Mouse (Mus musculus) fibroblast of lung, adult 2 months (primary cell): ENCODE results near the gene Ppp1r1b.
"Not testable (repeated sequence)": the region's sequence is repeated elsewhere in the genome, so short reads cannot be mapped to it uniquely, and the experiment has no call there.

Experiments used
- DNase-seq: peaks from one replicate; pipeline ENCODE4 v3.0.0-alpha.2; 2011; ENCODE audit warnings: low read depth

The Ppp1r1b gene

DNA sequence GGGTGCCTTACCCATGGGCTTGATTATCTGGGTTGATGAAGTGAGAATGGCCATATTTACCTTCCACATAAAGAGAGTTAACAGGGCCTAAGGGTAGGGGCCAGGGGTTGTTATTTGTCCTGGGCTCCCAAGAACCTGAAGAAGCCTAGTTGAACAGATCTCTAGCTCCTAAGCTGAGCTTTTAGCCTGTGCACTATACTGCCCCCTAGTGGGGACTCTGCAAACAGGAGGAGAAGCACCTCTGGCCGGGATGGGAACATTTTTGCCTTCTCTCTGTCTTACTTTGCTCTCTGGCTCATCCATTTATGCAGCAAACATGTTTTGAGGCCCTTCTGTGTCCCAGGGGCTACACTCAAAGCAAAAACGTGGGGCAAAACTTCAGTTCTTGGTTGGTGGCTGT lies 24.2 kb downstream of the Ppp1r1b start:
- DNase-seq = no peak

DNA sequence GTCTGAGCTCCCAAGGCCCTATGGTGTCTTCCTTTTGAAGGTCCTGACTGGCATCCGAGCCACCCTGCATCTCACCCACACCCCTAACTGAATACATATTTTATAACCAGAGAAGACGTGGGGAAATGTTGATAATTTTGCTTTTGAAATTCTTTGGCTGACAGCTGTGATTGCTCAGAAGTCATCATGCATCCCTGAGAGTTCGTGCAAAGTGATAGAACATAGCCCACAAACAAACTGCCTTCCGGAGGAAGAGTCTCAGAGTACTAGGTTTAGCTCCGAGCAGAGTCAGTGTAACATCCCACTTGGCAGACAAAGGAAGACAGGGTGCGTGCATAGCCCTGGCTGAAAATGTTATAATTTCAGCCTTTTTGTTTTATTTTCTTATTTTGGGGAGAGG lies 25.0 kb downstream of the Ppp1r1b start:
- no peak for DNase-seq

DNA sequence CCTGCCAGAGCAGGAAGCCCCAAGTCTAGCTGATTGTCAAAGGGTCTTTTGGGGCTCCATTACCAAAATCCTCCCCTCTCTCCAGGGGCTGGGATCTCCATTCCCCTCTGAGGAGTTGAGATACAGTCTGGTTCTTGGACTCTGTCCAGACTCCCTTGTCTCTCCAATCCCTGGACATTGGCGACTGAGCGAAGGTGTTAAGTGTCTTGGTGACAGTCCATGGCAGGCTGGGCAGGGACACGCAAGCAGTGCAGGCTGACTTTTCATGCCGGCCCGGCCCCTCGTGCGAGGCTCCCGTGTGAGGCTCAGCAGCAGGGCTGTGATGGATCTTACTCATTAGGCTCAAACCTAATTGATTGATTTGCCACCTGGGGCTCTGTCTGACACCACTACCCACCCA lies 26.1 kb downstream of the Ppp1r1b start:
- no peak for DNase-seq

DNA sequence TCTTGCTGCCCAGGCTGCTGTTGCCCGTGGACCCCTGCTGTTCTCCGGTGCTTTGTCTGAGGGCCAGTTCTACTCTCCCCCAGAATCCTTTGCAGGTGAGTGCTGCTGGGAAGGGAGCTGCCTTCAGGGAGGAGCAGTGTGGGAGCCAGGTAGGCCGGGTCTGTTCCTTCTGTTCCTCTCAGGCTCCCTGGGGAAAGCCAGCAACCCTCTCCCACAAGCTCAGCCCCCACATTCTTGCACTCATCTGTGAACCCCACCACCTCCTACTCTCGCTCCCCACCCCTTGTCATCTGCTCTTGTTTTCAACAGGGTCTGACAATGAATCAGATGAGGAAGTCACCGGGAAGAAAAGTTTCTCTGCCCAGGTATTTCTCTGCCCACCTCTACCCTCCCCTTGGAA lies 28.6 kb downstream of the Ppp1r1b start:
- no peak for DNase-seq

- no peak for DNase-seq
Observed at GRCm38 (mm10) chr11:98377787-98378186, 29.6 kb downstream of the Ppp1r1b start.

GRCm38 (mm10) chr11:98379379-98379778 lies 31.2 kb downstream of the Ppp1r1b start:
- DNase-seq = no peak

- DNase-seq = no peak
Observed at GRCm38 (mm10) chr11:98380106-98380505, 31.9 kb downstream of the Ppp1r1b start.

- DNase-seq = no peak
Observed at GRCm38 (mm10) chr11:98381651-98382050, 33.4 kb downstream of the Ppp1r1b start.

DNA sequence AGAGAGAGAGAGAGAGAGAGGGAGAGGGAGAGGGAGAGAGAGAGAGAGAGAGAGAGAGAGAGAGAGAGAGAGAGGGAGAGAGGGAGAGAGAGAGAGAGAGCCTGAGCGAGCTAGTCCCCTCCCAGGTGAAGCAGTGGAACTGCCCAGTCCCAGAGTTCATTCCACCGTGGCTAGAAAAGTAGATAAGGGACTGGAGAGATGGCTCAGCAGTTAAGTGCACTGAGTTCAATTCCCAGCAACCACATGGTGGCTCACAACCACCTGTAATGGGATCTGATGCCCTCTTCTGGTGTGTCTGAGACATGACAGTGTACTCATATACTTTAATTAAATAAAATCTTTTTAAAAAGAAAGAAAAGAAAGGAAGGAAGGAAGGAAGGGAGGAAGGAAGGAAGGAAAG lies 34.2 kb downstream of the Ppp1r1b start:
- DNase-seq = not testable (repeated sequence)

- no peak for DNase-seq
Observed at GRCm38 (mm10) chr11:98383261-98384030, 35.2 kb downstream of the Ppp1r1b start, which contains the start of gene Tcap. TSS of gene Tcap (plus strand) at chr11:98383811.

DNA sequence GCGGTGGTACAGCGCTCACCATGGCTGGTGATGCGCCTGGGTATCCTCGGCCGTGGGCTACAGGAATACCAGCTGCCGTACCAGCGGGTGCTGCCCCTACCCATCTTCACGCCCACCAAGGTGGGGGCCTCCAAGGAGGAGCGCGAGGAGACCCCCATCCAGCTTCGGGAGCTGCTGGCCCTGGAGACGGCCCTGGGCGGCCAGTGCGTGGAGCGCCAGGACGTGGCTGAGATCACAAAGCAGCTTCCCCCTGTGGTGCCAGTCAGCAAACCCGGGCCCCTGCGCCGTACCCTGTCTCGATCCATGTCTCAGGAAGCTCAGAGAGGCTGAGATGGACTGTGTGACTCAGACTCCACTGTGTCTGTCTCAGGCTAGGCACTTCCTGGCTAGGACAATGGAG lies 36.0 kb downstream of the Ppp1r1b start:
- no peak for DNase-seq

GRCm38 (mm10) chr11:98384721-98385637 lies 36.8 kb downstream of the Ppp1r1b start:
- no peak for DNase-seq

GRCm38 (mm10) chr11:98385638-98386585 lies 37.7 kb downstream of the Ppp1r1b start, which contains the start of gene Pnmt:
TSS of gene Pnmt (plus strand) at chr11:98386450.
- no peak for DNase-seq

DNA sequence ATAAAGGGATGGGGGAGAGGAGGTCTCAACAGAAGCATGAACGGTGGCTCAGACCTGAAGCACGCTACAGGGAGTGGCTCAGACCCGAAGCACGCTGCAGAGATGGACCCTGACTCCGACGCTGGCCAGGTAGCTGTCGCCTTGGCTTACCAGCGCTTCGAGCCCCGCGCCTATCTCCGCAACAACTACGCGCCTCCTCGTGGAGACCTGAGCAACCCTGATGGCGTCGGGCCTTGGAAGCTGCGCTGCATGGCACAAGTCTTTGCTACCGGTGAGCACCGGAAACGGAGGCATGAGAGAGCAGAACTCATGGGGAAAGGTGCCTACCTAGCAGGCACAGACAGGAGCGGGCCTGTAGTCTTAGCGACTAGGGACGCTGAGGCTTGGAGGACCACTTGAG lies 38.4 kb downstream of the Ppp1r1b start:
- DNase-seq = no peak

- no peak for DNase-seq
Observed at GRCm38 (mm10) chr11:98387056-98387577, 38.9 kb downstream of the Ppp1r1b start.

DNA sequence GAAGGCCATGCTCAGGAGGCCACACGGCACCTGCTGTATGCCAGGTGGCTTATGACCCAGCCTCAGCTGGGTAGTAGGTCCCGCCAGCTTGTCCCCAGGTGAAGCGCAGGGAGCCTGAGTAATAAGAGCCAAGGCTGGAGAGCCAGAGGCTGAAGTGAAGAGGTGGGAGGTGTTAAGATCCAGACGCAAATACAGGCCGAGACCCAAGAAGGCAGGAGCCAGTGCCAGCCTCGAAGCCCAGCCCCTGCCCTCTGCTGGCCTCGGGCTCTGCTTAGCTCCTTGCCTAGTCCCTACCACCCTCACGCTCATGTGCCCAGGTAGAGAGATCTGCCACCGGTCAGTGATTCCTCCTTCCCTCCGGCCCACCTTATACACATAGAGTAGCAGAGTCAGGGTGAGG lies 40.1 kb downstream of the Ppp1r1b start:
- no peak for DNase-seq

DNA sequence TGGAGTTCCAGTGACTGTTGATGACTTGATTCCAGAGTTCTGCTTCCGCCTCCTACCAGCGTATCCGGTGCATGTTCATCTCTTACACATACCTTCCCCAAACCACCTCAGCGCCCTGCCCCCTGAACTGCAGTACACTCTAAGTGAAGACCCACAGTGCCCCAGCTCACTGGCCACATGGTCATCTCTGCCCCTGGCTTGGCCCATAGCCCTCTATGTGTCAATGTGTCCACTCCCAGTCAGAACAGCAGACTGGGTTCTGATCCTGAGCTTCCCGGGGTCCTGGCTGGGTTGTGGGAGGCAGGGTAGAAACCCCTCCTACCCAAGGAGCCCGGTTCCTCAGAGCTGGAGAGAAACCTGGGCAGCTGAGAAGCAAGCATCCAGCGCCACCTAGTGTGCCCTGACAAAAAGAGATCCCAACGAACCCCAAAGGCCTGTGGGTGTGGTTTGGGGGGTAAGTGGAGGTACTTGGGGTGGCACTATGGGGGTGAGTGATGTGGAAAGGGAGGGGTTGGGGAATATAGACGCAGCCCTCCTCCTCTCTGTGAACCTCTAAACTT lies 41.1 kb downstream of the Ppp1r1b start:
- no peak for DNase-seq

DNA sequence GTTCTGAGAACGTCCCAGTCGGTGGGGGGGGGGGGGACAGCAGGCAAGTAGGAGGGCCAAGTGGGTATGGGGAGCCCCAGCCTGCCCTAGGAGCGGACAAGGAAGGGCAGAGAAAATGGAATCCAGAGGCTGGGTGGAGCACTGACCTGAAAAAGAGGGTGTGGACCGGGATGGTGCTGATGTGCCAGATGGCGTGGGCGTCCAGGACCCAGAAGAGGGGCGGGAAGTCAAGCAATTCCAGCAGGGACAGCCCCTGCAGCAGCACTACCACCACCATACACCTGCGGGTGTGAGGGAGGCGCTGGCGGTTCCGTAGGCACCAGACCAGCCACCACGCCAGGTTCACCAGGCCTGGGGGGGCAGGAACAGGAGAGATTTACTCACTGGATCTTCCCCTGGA lies 41.9 kb downstream of the Ppp1r1b start:
- DNase-seq = no peak

DNA sequence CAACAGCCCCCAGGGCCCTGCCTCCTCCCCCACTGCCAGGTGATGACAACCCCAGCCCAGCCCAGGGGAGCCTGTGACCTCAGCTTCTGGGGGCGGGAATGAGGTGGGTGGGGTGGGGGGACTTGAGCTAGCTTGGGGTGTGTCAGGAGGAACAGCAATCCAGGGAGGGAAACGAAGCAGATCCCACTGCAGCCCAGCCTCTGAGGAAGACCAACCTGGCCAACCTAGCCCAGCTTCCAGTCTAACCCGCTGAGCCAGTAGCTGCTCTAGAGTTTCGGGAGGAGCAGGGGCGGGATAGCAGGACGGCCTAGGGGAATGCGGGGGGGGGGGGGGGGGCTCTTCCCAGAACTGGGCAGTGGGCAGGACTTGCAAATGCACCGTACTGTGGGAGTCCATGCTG lies 43.8 kb downstream of the Ppp1r1b start:
- DNase-seq = no peak

- no peak for DNase-seq
Observed at GRCm38 (mm10) chr11:98392645-98393044, 44.4 kb downstream of the Ppp1r1b start.

DNA sequence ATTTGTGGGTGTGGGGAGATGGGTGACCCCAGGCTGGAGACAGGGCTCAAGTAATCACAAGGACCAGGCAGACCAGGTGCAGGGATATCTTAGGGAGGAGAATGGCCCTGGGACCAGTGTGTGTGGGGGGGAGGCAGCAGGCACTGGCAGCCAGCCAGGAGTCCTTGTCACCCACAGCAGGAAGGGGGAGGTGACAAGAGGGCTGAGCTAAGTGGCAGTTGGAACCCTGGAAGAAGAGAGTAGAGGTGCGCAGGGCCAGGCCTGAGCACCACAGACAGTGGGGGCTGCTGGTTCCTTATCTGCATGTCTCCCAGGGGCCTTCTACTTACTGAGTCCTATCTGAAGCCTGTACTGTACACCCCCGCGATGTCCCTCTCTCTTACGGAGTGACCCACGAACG lies 45.1 kb downstream of the Ppp1r1b start:
- no peak for DNase-seq
